Mouse (Mus musculus) CH12.LX (cell line): ENCODE measurements around the gene Arfgap3. TPM values are rescaled to one million over a fixed set of nuclear protein-coding genes. Genes with fewer than 3 reads are reported as not detected.

ENCODE experiments used
- DNase-seq: peaks from one replicate; pipeline ENCODE4 v3.0.0-alpha.2; 2013; ENCODE audit errors: extremely low read depth
- H3K27ac ChIP-seq: 2 replicates; pipeline ENCODE4 v1.5.1; 2012; ENCODE audit warnings: low read depth, mild to moderate bottlenecking, control low read depth, moderate library complexity; ENCODE audit not compliant: insufficient read depth
- H3K27me3 ChIP-seq: replicated peaks from 2 replicates; pipeline ENCODE3; 2012; ENCODE audit warnings: inconsistent platforms
- H3K36me3 ChIP-seq, 2 experiments: replicated peaks in 1 of 2; 2 replicates each; pipeline versions ENCODE3 to v1.6.1; 2012; ENCODE audit warnings: inconsistent platforms in 1 of 2, low read length in 1 of 2, mild to moderate bottlenecking in 1 of 2, mixed read lengths in 1 of 2, moderate library complexity in 1 of 2; ENCODE audit not compliant: control insufficient read depth in 1 of 2, insufficient read depth in 1 of 2
- H3K4me1 ChIP-seq, 2 experiments: 2 replicates each; pipeline ENCODE4 v1.6.1; 2012; ENCODE audit warnings: inconsistent platforms in 1 of 2, moderate library complexity in 1 of 2; ENCODE audit not compliant: insufficient read depth in 2 of 2, control insufficient read depth in 1 of 2
- H3K4me2 ChIP-seq: 2 replicates; pipeline ENCODE4 v1.6.1; 2012; ENCODE audit warnings: low read depth, mild to moderate bottlenecking, control low read depth; ENCODE audit not compliant: poor library complexity, insufficient read depth, severe bottlenecking
- H3K4me3 ChIP-seq, 3 experiments: fragments of 150-350 bp in 1 of 3; sonication (generic) in 1 of 3; replicated peaks in 1 of 3; 2 replicates each; pipeline versions ENCODE3 to v1.5.1; 2011 to 2012; ENCODE audit warnings: low read depth in 2 of 3, low read length in 2 of 3, mild to moderate bottlenecking in 2 of 3, moderate library complexity in 2 of 3, control low read depth in 1 of 3, improper control_type of control experiment in 1 of 3, inconsistent platforms in 1 of 3, mixed read lengths in 1 of 3; ENCODE audit not compliant: poor library complexity in 1 of 3
- H3K79me2 ChIP-seq: replicated peaks from 2 replicates; pipeline ENCODE4 v1.6.1; 2012; ENCODE audit warnings: mild to moderate bottlenecking, moderate library complexity; ENCODE audit not compliant: control insufficient read depth, poor library complexity, insufficient read depth, severe bottlenecking; ENCODE audit errors: extremely low read depth
- H3K9ac ChIP-seq: 2 replicates; pipeline ENCODE4 v1.6.1; 2012; ENCODE audit warnings: low read depth, mild to moderate bottlenecking, control low read depth, moderate library complexity; ENCODE audit not compliant: insufficient read depth
- H3K9me3 ChIP-seq: replicated peaks from 2 replicates; pipeline ENCODE3; 2012; ENCODE audit warnings: low read length, inconsistent platforms, mixed read lengths
- CHD2 ChIP-seq: IDR thresholded peaks from 2 replicates; pipeline ENCODE4 v1.6.1; 2011; ENCODE audit warnings: low read length, improper control_type of control experiment
- CTCF ChIP-seq, 2 experiments: IDR thresholded peaks in 1 of 2; conservative IDR thresholded peaks in 1 of 2; 2 replicates each; pipeline ENCODE4 v1.5.1; 2011 to 2012; ENCODE audit warnings: low read depth in 2 of 2, low read length in 2 of 2, improper control_type of control experiment in 1 of 2, inconsistent platforms in 1 of 2, mild to moderate bottlenecking in 1 of 2, moderate library complexity in 1 of 2
- EP300 ChIP-seq: IDR thresholded peaks from 2 replicates; pipeline ENCODE4 v1.6.1; 2011; ENCODE audit warnings: low read length, improper control_type of control experiment
- ETS1 ChIP-seq: conservative IDR thresholded peaks from 2 replicates; pipeline ENCODE4 v1.6.1; 2012; ENCODE audit warnings: low read depth, mild to moderate bottlenecking, inconsistent platforms, low read length, improper control_type of control experiment, moderate library complexity
- GABPA ChIP-seq: IDR thresholded peaks from 2 replicates; pipeline ENCODE4 v1.6.1; 2012; ENCODE audit warnings: low read depth, low read length, improper control_type of control experiment, inconsistent platforms; ENCODE audit not compliant: insufficient replicate concordance
- JUND ChIP-seq: conservative IDR thresholded peaks from 2 replicates; pipeline ENCODE4 v1.6.1; 2011; ENCODE audit warnings: low read depth, low read length, improper control_type of control experiment
- KAT2A ChIP-seq: IDR thresholded peaks from 2 replicates; pipeline ENCODE4 v1.6.1; 2012; ENCODE audit warnings: low read length, improper control_type of control experiment, inconsistent platforms; ENCODE audit not compliant: insufficient replicate concordance
- MAFK ChIP-seq: IDR thresholded peaks from 2 replicates; pipeline ENCODE4 v1.6.1; 2011; ENCODE audit warnings: low read length, improper control_type of control experiment; ENCODE audit not compliant: insufficient replicate concordance
- MAZ ChIP-seq: IDR thresholded peaks from 2 replicates; pipeline ENCODE4 v1.6.1; 2012; ENCODE audit warnings: low read depth, mild to moderate bottlenecking, inconsistent platforms, low read length, improper control_type of control experiment, moderate library complexity
- MEF2A ChIP-seq: IDR thresholded peaks from 2 replicates; pipeline ENCODE4 v1.6.1; 2014; ENCODE audit warnings: low read depth, mild to moderate bottlenecking, inconsistent platforms, low read length, improper control_type of control experiment, borderline replicate concordance
- MXI1 ChIP-seq: IDR thresholded peaks from 2 replicates; pipeline ENCODE4 v1.6.1; 2011; ENCODE audit warnings: mild to moderate bottlenecking, low read depth, low read length, improper control_type of control experiment
- NRF1 ChIP-seq: IDR thresholded peaks from 2 replicates; pipeline ENCODE4 v1.6.1; 2014; ENCODE audit warnings: low read depth, mild to moderate bottlenecking, inconsistent platforms, low read length, improper control_type of control experiment, moderate library complexity
- PAX5 ChIP-seq: IDR thresholded peaks from 2 replicates; pipeline ENCODE4 v1.6.1; 2012; ENCODE audit warnings: low read length, inconsistent platforms, mixed read lengths
- RAD21 ChIP-seq: IDR thresholded peaks from 2 replicates; pipeline ENCODE4 v1.6.1; 2011; ENCODE audit warnings: low read depth, mild to moderate bottlenecking, low read length, improper control_type of control experiment, moderate library complexity
- RCOR1 ChIP-seq: conservative IDR thresholded peaks from 2 replicates; pipeline ENCODE4 v1.6.1; 2012; ENCODE audit warnings: low read depth, mild to moderate bottlenecking, inconsistent platforms, low read length, improper control_type of control experiment
- SIN3A ChIP-seq: IDR thresholded peaks from 2 replicates; pipeline ENCODE4 v1.6.1; 2012; ENCODE audit warnings: low read length, improper control_type of control experiment, inconsistent platforms
- SMC3 ChIP-seq: IDR thresholded peaks from 2 replicates; pipeline ENCODE4 v1.6.1; 2011; ENCODE audit warnings: low read depth, low read length, improper control_type of control experiment
- TCF12 ChIP-seq: IDR thresholded peaks from 2 replicates; pipeline ENCODE4 v1.6.1; 2014; ENCODE audit warnings: low read depth, mild to moderate bottlenecking, inconsistent platforms, low read length, improper control_type of control experiment
- UBTF ChIP-seq: IDR thresholded peaks from 2 replicates; pipeline ENCODE4 v1.6.1; 2012; ENCODE audit warnings: low read depth, mild to moderate bottlenecking, inconsistent platforms, low read length, improper control_type of control experiment, moderate library complexity
- USF1 ChIP-seq: IDR thresholded peaks from 2 replicates; pipeline ENCODE4 v1.6.1; 2014; ENCODE audit warnings: low read depth, mild to moderate bottlenecking, inconsistent platforms, low read length, improper control_type of control experiment
- USF2 ChIP-seq: conservative IDR thresholded peaks from 2 replicates; pipeline ENCODE4 v1.6.1; 2011; ENCODE audit warnings: low read depth, low read length, improper control_type of control experiment
- ZC3H11A ChIP-seq: IDR thresholded peaks from 2 replicates; pipeline ENCODE4 v1.6.1; 2012; ENCODE audit warnings: low read depth, mild to moderate bottlenecking, inconsistent platforms, low read length, improper control_type of control experiment
- ZMIZ1 ChIP-seq: IDR thresholded peaks from 2 replicates; pipeline ENCODE4 v1.6.1; 2012; ENCODE audit warnings: low read depth, mild to moderate bottlenecking, inconsistent platforms, low read length, improper control_type of control experiment
- dilution Hi-C: fragments of 300-500 bp; cut with MboI; formaldehyde crosslinking; loops from 2 replicates; pipeline ENCODE4 v1.14.3; 2020; ENCODE audit warnings: low sequenced_read_pairs; ENCODE audit not compliant: extremely low pct_unique_long_range_greater_than_20kb, extremely low pct_ligation_motif_present
- in situ Hi-C: fragments of 300-500 bp; cut with MboI; formaldehyde crosslinking; loops from 3 replicates; pipeline ENCODE4 v1.14.3; 2019; ENCODE audit warnings: low sequenced_read_pairs, low pct_ligation_motif_present, low pct_unique_long_range_greater_than_20kb, mixed read lengths
- polyA plus RNA-seq: library from polyadenylated mRNA; unstranded; fragments of >175 nt; gene quantifications from 2 replicates; pipeline ENCODE4 v1.2.1, GENCODE M21; 2012; ENCODE audit warnings: low read depth; ENCODE audit not compliant: insufficient read length
- total RNA-seq, 2 experiments: library from RNA; depleted of rRNA; stranded (reverse); fragments of 300-350 nt in 1 of 2; fragments of >200 nt in 1 of 2; gene quantifications; 2 replicates each; pipeline ENCODE4 v1.2.3; 2012 to 2014

Arfgap3 gene
- total and polyA plus RNA-seq, 3 experiments = 11.0 to 21.7 (median 20.3) TPM

DNA sequence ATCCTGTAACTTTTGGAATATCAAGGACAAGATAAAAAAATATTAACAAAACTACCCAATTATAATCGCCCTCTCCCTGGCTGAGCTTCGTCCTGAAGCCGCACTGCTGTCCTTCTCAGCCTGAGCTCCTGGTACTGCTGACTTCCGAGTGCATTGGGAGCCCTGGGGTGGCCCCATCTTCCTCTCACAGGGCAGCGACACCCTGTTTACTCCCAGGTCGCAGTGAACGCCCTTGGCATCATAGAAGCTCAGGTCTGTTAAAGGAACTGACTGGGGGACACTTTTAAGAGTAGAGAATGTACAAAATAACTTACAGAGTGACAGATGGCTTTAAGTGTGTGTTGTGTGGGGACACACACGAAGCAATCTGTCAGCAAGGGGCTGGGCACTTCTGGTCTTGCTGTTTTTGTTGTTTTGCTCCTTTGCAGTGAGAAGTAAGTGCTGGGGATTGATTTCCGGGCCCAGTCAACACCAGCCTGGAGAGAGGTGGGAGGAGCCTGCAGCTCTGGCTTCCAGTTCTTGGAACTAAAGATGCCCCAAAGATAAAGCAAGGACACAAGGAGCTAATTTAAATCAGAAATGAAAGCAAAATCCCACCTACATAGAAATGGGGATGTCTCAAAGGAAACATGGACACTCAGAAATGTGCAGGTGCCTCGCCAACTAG lies 50.0 kb downstream of the Arfgap3 start:
- dilution Hi-C loops = no loop called here
- no peak for DNase-seq
- H3K79me2 ChIP-seq = no peaks in the 10 kb centered on the region

DNA sequence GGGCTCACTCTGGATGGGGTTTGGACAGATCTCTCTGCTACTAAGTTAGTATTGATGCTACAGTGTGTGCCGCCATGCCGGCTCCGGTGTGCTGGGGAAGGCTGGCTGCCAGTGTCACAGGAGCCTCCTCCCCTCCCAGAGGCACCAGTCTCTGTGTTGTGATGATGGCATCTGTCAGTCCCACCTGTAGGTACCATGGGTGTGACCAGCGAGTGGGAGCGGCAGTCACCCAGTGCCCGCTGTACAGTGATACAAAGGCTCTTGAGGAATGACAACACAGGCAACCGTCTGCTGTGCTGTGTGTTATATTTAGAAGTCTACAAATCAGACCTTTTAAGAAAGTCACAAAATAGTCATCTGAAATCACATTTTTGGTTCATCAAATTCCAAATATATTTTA lies 50.6 kb downstream of the Arfgap3 start:
- H3K9ac ChIP-seq = no peak overlapping the region
- peaks cover 8 to 32% of the 10 kb centered on the region in 2 experiments for H3K36me3 ChIP-seq
- peaks cover 27 to 60% of the 10 kb centered on the region in 2 experiments for H3K4me1 ChIP-seq
- H3K4me2 ChIP-seq = no peak overlapping the region
- no peaks in the 10 kb centered on the region for H3K27me3 ChIP-seq
- in situ Hi-C loops = loop anchor here (5.0 kb wide), 1 partner anchor 47 kb away; the partner anchor contains the start of gene A4galt
- no peak overlapping the region for H3K27ac ChIP-seq
- H3K9me3 ChIP-seq = peaks cover 3% of the 10 kb centered on the region
- dilution Hi-C loops = no loop called here
- H3K79me2 ChIP-seq = no peaks in the 10 kb centered on the region
- DNase-seq = no peak
- H3K4me3 ChIP-seq = no peak overlapping the region
- no peak for TF ChIP-seq USF1
- no peak for TF ChIP-seq GABPA
- no peak for TF ChIP-seq SMC3
- TF ChIP-seq MAFK = no peak
- TF ChIP-seq ZMIZ1 = no peak
- TF ChIP-seq CHD2 = no peak
- no peak for TF ChIP-seq MAZ
- TF ChIP-seq CTCF (conservative IDR thresholded peaks at IDR 0.05 in 1 of 2, IDR thresholded peaks at IDR 0.05 in 1 of 2; ENCODE audit: low read depth in 2 of 2, low read length in 2 of 2) = no peak
- TF ChIP-seq NRF1 = no peak
- TF ChIP-seq KAT2A = no peak
- no peak for TF ChIP-seq RCOR1
- TF ChIP-seq EP300 = no peak
- no peak for TF ChIP-seq TCF12
- no peak for TF ChIP-seq USF2
- no peak for TF ChIP-seq RAD21
- no peak for TF ChIP-seq ZC3H11A

More for the DNA sequence above, 50.0 kb downstream of the Arfgap3 start:
- H3K9me3 ChIP-seq = peaks cover 3% of the 10 kb centered on the region
- in situ Hi-C loops = loop anchor here (5.0 kb wide), 1 partner anchor 48 kb away; the partner anchor contains the start of gene A4galt
- H3K4me2 ChIP-seq = no peak overlapping the region
- peaks cover 8 to 38% of the 10 kb centered on the region in 2 experiments for H3K36me3 ChIP-seq
- no peaks in the 10 kb centered on the region for H3K27me3 ChIP-seq
- H3K4me3 ChIP-seq = no peak overlapping the region
- peaks cover 21 to 54% of the 10 kb centered on the region in 2 experiments for H3K4me1 ChIP-seq
- no peak overlapping the region for H3K9ac ChIP-seq
- no peak overlapping the region for H3K27ac ChIP-seq
- TF ChIP-seq MXI1 (no peak), KAT2A (no peak), JUND (no peak), ETS1 (no peak), UBTF (no peak), MEF2A (no peak), SIN3A (no peak), PAX5 (no peak)
